Mouse (Mus musculus) stomach, embryonic 14.5 days (tissue): ENCODE data around the gene Sdhaf2. TPM values are rescaled to one million over a fixed set of nuclear protein-coding genes. Genes with fewer than 3 reads are reported as not detected.

ENCODE experiments used
- ATAC-seq: fragments of 200-750 bp; cut with Nextera tagmentation; 2 replicates; pipeline ENCODE4 v1.8.0; 2017; ENCODE audit warnings: low read depth, moderate TSS enrichment; ENCODE audit not compliant: insufficient number of reproducible peaks, insufficient read depth, low FRiP score
- H3K27ac ChIP-seq: fragments of 300-500 bp; sonication (generic); 2 replicates; pipeline ENCODE4 v1.5.1; 2014; ENCODE audit warnings: mild to moderate bottlenecking, low read length, moderate library complexity, mixed read lengths
- H3K27me3 ChIP-seq: fragments of 300-500 bp; sonication (generic); 2 replicates; pipeline ENCODE4 v1.6.1; 2014; ENCODE audit warnings: low read length, control low read depth, mixed read lengths; ENCODE audit not compliant: control insufficient read depth, insufficient read depth
- H3K36me3 ChIP-seq: fragments of 300-500 bp; sonication (generic); 2 replicates; pipeline ENCODE4 v1.6.1; 2014; ENCODE audit warnings: mild to moderate bottlenecking, control low read depth, low read length, moderate library complexity, mixed read lengths; ENCODE audit not compliant: control insufficient read depth, insufficient read depth
- H3K4me1 ChIP-seq: fragments of 300-500 bp; sonication (generic); 2 replicates; pipeline ENCODE4 v1.6.1; 2014; ENCODE audit warnings: low read length, control low read depth, mixed read lengths; ENCODE audit not compliant: control insufficient read depth, insufficient read depth
- H3K4me2 ChIP-seq: fragments of 300-500 bp; sonication (generic); replicated peaks from 2 replicates; pipeline ENCODE4 v1.6.1; 2014; ENCODE audit warnings: low read depth, low read length, control low read depth
- H3K4me3 ChIP-seq: fragments of 300-500 bp; sonication (generic); 2 replicates; pipeline ENCODE4 v1.5.1; 2014; ENCODE audit warnings: low read depth, low read length, control low read depth
- H3K9ac ChIP-seq: fragments of 300-500 bp; sonication (generic); replicated peaks from 2 replicates; pipeline ENCODE4 v1.6.1; 2014; ENCODE audit warnings: low read depth, mild to moderate bottlenecking, control low read depth, low read length, moderate library complexity, mixed read lengths
- H3K9me3 ChIP-seq: fragments of 300-500 bp; sonication (generic); 2 replicates; pipeline ENCODE4 v1.6.1; 2016; ENCODE audit warnings: low read depth, low read length, control low read depth; ENCODE audit not compliant: control insufficient read depth
- WGBS: fragments of 180-500 bp; shearing (Covaris S2); extraction: QIAGEN DNeasy Blood & Tissue Kit; methylation state at CpG from one replicate; pipeline ENCODE4 v1.1.7; 2014; 5-methylcytosine and 5-hydroxymethylcytosine counted together
- polyA plus RNA-seq: library from polyadenylated mRNA; unstranded; fragments of >200 nt; fragmentation: Nextera tagmentation; extraction: Ambion mirVana; gene quantifications from 2 replicates; pipeline ENCODE4 v1.2.1, GENCODE M21; 2014

The Sdhaf2 gene
- polyA plus RNA-seq, 1 experiment from 2014 or later: 57.9 TPM

DNA sequence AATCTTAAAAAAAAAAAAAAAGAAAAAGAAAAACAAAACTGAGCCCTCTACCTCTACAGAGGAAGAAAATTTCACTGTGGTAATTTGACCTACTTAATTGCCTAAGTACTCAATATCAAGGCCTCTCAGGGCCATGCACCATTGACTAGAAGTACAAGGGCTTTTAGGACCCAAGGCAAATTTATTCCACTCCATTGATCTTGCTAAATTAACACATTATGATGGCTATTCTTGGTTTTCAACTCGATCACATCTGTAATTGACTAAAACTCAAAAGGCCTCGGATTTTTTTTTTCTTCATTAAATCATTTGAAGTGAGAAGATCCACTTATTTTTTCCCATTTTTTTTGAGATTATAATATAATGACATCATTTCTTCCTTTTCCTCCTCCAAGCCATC lies 31.5 kb upstream of the Sdhaf2 start:
- Histone ChIP-seq H3K4me1 (peaks cover 13% of the 10 kb centered on the region; the same call in 1 of the 2 replicates), H3K9ac (no peak overlapping the region), H3K27me3 (no peaks in the 10 kb centered on the region), H3K4me3 (no peak overlapping the region), H3K9me3 (no peaks in the 10 kb centered on the region), H3K27ac (no peak overlapping the region), H3K36me3 (no peaks in the 10 kb centered on the region; the same call in 1 of the 2 replicates), H3K4me2 (no peak overlapping the region)
- 73% methylated on average over 2 of the region's 2 CpGs for WGBS
- no peak for ATAC-seq

DNA sequence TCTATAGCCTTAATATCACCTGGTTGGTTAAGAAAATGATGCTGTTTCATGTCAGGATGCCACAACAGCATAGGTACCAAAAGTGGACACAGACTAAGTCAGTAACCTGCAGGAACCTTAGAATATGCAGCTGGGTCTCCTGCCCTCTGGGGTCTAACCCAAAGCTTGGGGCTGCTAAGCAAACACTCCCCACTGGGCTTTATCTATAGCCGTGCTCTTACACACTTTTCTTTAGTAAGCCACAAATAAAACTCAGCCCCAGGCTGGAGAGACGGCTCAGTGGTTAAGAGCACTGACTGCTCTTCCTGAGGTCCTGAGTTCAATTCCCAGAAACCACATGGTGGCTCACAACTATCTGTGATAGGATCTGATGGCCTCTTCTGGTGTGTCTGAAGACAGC lies 31.1 kb upstream of the Sdhaf2 start:
- Histone ChIP-seq H3K27ac (no peak overlapping the region), H3K9me3 (no peaks in the 10 kb centered on the region), H3K4me2 (no peak overlapping the region), H3K36me3 (no peaks in the 10 kb centered on the region; the same call in 1 of the 2 replicates), H3K4me3 (no peak overlapping the region), H3K9ac (no peak overlapping the region), H3K27me3 (no peaks in the 10 kb centered on the region), H3K4me1 (peaks cover 13% of the 10 kb centered on the region; the same call in 1 of the 2 replicates)
- WGBS: 63% methylated on average over 2 of the region's 2 CpGs
- no peak for ATAC-seq

DNA sequence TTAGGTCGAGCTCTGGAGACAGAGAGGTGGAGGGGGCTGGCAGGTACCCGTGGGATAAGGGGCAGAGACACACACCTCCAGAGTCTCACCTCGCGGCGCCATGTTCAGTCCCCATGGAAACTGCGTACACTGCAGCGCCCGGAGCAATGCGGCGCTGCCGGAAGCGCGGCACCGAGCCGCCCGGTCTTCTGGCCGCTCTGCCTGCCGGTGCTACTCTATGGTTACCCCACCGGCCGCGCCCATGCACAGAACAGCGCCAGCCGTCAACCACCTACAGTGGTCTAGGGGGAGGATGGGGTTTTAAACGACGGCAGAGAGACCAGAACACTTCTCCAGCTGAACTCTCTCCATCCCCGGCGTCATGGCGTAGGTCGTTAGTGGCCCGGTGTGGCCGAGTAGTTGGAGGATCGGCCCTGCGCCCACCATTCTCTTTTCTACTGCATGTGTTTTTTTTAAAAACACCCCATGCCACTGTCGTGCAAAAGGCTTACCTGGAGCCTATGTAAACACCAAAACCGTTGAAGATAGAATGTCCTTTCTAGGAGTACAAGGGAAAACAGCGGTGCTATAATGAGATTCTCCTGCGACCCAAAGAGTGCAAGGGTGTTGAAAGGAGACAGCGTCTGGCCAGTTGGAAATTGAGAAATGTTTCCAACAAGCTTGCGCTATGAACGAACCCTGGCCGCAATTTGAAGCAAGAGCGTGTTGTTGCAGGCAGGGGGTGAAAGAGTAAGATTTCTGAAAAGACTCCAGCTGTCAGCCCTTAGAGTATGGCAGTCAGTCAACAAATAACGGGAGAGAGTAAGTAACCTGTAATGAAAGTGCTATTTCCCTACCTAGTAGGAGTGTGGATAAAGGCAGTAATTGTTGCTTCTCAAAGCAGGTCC lies 29.9 kb upstream of the Sdhaf2 start, which contains the start of gene Tmem216:
Gene Tmem216 (minus strand): TSS at position 615 of the 887 bp plus-strand sequence.
- Histone ChIP-seq H3K4me2 (peak within 1 kb of the TSS; percentile 76), H3K9ac (peak within 1 kb of the TSS; percentile 50), H3K4me3 (peak within 1 kb of the TSS; percentile 55), H3K36me3 (peaks cover 10% of the 10 kb centered on the region; the same call in 1 of the 2 replicates), H3K27me3 (no peaks in the 10 kb centered on the region), H3K9me3 (no peaks in the 10 kb centered on the region), H3K27ac (peak within 1 kb of the TSS; percentile 16; the same call in 1 of the 2 replicates), H3K4me1 (peaks cover 13% of the 10 kb centered on the region; the same call in 1 of the 2 replicates)
- WGBS: under 1% methylated on average over 43 of the region's 43 CpGs
- ATAC-seq: peak; percentile 97

DNA sequence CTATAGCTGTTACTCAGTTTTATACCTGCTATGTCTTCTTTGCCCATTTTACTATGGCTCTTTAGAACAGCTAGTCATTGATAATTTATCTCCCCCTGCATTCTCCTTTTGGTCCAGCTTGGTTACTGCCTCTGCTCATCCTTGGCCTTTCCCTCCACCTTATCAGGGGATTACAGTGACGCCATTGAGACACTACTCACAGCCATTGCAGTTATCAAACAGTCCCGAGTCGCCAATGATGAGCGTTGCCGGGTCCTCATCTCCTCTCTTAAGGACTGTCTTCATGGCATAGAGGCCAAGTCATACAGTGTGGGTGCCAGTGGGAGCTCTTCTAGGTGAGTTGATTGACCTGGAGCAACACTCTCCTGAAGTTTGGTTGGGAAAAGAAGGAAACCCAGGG lies 13.5 kb upstream of the Sdhaf2 start:
- H3K27ac ChIP-seq: no peak overlapping the region
- H3K4me2 ChIP-seq: no peak overlapping the region
- WGBS: 95% methylated on average over 5 of the region's 5 CpGs
- H3K9ac ChIP-seq: no peak overlapping the region
- no peak overlapping the region for H3K4me3 ChIP-seq
- H3K9me3 ChIP-seq: no peaks in the 10 kb centered on the region
- no peaks in the 10 kb centered on the region for H3K27me3 ChIP-seq
- H3K4me1 ChIP-seq: no peaks in the 10 kb centered on the region
- peaks cover 84% of the 10 kb centered on the region for H3K36me3 ChIP-seq
- no peak for ATAC-seq

DNA sequence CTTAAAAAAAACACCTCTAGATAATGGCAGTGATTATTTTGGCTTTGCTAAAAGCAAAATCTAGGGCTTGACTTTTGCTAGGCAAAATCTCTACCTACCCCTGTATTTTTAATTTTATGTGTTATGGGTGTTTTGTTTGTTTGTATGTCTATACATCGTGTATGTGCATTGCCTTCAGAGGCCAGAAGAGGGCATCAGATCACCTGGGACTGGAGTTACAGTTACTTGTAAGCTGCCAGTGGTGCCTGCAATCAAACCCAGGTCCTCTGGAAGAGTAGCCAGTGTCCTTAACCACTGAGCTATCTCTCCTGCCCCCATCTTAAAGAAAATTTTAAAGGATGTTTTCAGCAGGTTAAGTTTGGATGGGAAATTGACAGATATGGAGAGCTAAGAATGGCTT lies 4.1 kb upstream of the Sdhaf2 start:
- no peak for ATAC-seq
- peaks cover 12% of the 10 kb centered on the region for H3K4me1 ChIP-seq
- no peaks in the 10 kb centered on the region for H3K9me3 ChIP-seq
- no peak overlapping the region for H3K4me2 ChIP-seq
- H3K9ac ChIP-seq: no peak overlapping the region
- H3K27me3 ChIP-seq: no peaks in the 10 kb centered on the region
- peaks cover 43% of the 10 kb centered on the region for H3K36me3 ChIP-seq
- no peak overlapping the region for H3K4me3 ChIP-seq
- 87% methylated on average over 1 of the region's 1 CpGs for WGBS
- no peak overlapping the region for H3K27ac ChIP-seq

DNA sequence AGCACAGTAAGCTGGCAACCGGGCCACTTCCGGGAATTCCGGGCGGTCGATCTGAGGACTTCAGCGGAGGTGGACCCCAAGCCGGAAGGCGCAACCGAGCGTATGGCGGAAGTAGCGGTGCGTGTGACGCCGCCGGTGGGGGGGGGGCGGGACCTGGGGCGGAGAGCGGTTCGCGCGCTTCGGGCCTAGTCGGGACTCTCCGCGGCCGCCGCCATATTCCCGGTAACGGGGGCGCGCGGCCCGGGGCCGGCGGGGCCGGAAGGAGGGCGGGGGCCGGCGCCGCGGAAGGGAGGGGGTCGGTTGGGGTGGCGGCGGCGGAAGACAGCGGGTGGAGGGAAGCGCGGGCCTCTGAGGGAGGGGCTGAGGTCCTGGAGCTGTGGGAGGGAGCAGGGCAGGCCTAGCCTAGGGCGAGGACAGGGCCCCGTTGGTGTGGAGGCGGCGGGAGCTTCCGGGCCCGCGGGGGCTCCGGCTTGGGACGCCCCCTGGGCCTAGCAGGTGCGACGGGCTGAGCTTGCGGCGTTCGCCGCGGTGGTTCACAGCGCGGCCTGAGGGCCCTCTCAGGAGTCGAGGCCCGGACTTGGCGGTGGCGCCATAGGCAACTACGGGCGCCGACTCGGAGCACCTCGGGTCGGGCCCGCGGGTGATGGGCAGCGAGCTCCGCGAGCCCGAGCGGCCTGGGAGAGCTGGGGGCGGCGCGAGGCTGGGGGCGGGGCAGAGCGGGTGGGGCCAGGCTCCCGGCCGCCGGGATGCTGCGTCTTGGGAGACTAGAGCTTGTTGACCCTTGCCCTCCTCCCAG lies 638 bp downstream of the Sdhaf2 start, which contains the start of gene Cpsf7:
Gene Cpsf7 (plus strand): TSS at position 161 of the 796 bp plus-strand sequence.
- Histone ChIP-seq H3K27me3 (no peaks in the 10 kb centered on the region), H3K9ac (peak within 1 kb of the TSS; percentile 98), H3K4me2 (peak within 1 kb of the TSS; percentile 69), H3K9me3 (no peaks in the 10 kb centered on the region), H3K4me1 (peaks cover 23% of the 10 kb centered on the region), H3K36me3 (peaks cover 4% of the 10 kb centered on the region; the same call in 1 of the 2 replicates), H3K27ac (peak within 1 kb of the TSS; percentile 98), H3K4me3 (peak within 1 kb of the TSS; percentile 96)
- WGBS: under 1% methylated on average over 77 of the region's 93 CpGs
- peak; percentile 95 for ATAC-seq

DNA sequence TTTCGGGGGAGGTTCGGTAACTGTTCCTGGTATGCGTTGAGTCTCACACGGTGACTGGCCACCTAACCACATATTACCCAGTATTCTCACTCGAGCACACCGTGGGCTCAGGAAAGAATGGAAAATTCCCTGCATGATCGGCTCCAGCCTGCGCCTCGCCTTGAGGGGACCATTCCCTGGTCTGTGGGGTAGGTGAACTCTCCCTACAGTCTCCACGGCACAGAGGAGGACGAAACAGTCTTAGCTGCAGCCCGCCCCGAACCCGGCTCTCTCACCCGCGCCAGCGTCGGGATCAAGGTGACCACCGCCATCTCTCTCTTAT lies 1.2 kb downstream of the Sdhaf2 start:
- peaks cover 23% of the 10 kb centered on the region for H3K4me1 ChIP-seq
- H3K27me3 ChIP-seq: no peaks in the 10 kb centered on the region
- H3K36me3 ChIP-seq: peaks cover 4% of the 10 kb centered on the region; the same call in 1 of the 2 replicates
- ATAC-seq: no peak
- H3K27ac ChIP-seq: peak overlapping the region; percentile 98
- no peaks in the 10 kb centered on the region for H3K9me3 ChIP-seq
- WGBS: under 1% methylated on average over 19 of the region's 19 CpGs
- peak overlapping the region; percentile 98 for H3K9ac ChIP-seq
- peak overlapping the region; percentile 96 for H3K4me3 ChIP-seq
- H3K4me2 ChIP-seq: peak overlapping the region; percentile 69

DNA sequence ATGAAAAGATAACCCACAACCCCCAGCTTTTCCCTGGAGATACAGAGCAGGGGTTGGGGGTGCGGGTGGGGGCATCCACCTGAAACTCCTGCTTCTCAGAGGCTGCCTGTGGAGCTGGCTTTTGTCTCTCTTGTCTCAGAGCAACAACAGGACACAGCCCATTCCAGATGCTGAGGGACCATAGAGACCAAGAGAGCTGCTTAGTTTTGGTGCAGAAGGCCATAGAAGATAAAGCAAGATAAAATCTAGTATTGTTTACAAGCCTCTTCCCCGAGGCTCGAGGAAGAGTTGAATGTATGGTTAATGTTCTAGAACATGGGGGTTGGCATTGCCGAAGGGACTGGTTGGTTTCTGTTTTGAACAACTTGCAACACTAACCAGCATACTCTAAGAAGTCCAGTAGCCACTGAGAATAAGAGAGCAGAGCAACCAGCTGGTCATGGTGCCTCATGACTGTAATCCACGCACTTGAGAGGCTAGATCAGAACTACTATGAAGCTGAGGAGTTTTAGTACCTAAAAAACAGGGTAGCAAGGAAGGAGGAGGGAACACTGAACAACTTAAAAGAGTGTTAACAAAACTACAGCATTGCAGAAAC lies 2.4 kb downstream of the Sdhaf2 start:
- H3K4me1 ChIP-seq: peaks cover 23% of the 10 kb centered on the region
- 0 out of 2 replicates have a peak overlapping the region, but pooled peaks have one; percentile 96 for H3K4me3 ChIP-seq
- H3K9me3 ChIP-seq: no peaks in the 10 kb centered on the region
- no peak overlapping the region for H3K27ac ChIP-seq
- no peak for ATAC-seq
- peaks cover 4% of the 10 kb centered on the region; the same call in 1 of the 2 replicates for H3K36me3 ChIP-seq
- no peaks in the 10 kb centered on the region for H3K27me3 ChIP-seq
- peak overlapping the region; percentile 18; the same call in 1 of the 2 replicates for H3K4me2 ChIP-seq
- 71% methylated on average over 5 of the region's 5 CpGs for WGBS
- no peak overlapping the region for H3K9ac ChIP-seq
